Mouse (Mus musculus): ENCODE results near the gene Birc3.
"Not testable (repeated sequence)": the region's sequence is repeated elsewhere in the genome, so short reads cannot be mapped to it uniquely, and the experiment has no call there.

Gene Birc3

DNA sequence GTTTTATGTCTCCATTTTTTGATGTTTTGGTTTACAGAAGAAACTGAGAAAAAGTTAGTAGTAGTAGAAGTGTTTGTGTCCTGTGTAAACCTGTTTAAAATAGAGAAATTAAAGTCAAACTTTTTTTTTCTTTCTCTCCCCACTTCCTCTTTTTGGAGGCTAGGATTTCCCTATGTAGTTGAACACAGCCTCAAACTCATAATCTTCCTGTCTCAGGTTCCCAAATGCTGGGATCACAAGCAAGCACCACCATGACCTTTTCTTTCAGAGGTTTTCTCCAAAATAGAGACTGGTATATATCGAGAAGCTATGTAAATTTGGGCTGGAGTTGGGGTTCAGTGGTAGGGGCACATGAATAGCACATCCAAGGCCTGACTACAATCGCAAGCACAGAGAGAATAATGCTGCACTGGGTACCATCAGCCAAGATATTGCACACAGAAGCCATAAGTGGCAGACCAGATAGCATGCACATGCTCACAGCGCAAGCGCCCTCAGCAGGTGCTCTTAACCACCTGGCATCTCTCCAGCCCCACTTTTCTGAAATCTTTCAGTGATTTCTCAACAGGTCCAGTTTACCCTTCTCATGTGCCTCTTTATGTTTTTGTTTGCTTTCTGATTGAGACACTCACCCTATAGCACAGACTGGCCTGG, 4.0 kb downstream of the Birc3 start:
- DNase-seq (ENCODE audit: extremely low spot score, low spot score), result no peak

- no peak for DNase-seq (ENCODE audit: extremely low spot score, low spot score)
Measured at GRCm38 (mm10) chr9:7867981-7868380, 5.0 kb downstream of the Birc3 start.

DNA sequence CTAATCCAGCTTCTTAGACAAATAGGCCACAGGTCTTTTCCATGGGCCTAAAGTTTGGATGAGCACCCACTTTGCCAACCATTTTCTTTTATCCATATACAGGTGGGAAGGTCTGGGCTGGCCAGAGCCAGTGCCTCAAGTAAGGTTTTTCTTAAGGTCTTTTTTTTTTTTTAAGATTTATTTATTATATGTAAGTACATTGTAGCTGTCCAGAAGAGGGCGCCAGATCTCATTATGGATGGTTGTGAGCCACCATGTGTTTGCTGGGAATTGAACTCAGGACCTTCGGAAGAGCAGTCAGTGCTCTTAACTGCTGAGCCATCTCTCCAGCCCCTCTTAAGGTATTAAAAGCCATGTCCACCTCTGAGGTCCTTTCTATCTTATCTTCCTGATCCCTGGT, 6.0 kb downstream of the Birc3 start:
- not testable (repeated sequence) for DNase-seq (ENCODE audit: extremely low spot score, low spot score)

- no peak for DNase-seq (ENCODE audit: extremely low spot score, low spot score)
Measured at GRCm38 (mm10) chr9:7860976-7861375, 12.0 kb downstream of the Birc3 start.

DNA sequence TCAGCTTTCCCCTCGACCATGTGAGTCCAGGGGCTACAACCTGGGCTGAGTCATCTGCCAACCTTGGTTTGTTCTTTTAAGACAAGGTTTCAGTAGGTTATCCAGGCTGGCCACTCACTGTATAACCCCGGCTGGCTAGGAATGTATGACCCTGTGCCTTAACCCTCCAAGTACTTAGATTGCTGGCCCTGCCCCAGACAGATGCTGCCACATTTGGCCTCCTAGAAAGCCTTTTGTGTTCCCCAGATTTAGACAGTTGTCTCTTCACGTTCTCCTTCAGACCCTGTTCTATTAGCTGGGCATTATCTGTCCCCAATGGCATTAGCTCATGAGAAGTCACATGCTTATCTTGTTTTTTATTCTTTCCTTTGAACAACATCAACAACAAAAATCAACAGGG, 17.1 kb downstream of the Birc3 start:
- no peak for DNase-seq (ENCODE audit: extremely low spot score, low spot score)

GRCm38 (mm10) chr9:7855374-7855773, 17.6 kb downstream of the Birc3 start:
- DNase-seq (ENCODE audit: extremely low spot score, low spot score), result no peak

DNA sequence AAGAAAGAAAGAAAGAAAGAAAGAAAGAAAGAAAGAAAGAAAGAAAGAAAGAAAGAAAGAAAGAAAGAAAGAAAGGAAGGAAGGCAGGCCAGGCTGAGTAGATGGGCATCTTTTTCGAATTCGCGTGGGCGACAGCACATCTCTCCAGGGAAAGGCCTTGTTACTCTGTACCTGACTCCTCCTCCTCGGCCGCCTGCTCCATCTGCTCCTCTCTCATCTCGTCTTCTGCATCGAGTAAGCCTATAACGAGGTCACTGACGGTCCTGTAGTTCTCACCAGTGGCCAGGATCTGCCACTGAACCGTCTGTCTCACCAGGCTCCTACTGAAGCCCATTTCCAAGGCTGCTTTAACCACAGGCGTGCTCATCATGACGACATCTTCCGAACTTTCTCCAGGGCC, 18.8 kb downstream of the Birc3 start:
- DNase-seq (ENCODE audit: extremely low spot score, low spot score), result not testable (repeated sequence)

DNA sequence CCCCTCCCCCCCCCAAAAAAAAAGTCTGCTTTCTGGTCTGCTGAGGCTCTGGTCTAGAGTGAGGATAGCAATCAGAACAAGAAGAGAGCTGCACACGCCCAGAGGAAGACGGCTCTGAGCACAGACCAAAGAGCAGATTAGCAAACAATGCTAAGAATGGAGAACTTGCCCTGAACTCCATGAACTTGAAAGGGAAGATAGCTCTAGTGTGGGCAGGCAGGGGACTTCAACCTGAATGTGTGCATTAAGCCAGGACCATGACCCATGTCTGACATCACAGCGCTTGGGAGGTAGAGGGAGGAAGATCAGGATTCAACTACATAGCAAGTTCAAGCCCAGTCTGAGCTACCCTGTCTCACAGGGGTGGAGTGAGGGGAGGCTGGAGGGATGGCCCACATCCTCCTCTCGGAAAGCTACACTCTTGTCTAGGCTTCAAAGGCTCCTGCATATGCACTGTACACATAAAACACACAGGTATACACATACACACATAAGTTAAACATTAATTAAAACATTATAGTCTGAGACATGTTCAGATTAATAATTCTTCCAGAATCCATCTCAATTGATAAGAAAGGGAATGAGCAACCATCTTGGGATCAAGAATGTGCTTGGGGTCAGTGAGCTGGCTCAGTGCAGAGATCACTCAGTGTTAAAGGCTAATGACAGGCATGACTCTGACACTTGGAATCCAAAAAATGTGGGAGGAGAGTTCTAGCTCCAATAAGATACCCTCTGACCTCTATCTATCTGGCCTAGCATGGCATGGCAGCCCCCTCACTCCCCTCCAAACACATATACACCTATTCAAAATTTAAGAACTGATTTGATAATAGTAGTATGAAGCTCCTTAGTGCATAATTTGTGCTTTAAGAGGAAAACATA, 20.4 kb downstream of the Birc3 start:
- DNase-seq (ENCODE audit: extremely low spot score, low spot score), result no peak

DNA sequence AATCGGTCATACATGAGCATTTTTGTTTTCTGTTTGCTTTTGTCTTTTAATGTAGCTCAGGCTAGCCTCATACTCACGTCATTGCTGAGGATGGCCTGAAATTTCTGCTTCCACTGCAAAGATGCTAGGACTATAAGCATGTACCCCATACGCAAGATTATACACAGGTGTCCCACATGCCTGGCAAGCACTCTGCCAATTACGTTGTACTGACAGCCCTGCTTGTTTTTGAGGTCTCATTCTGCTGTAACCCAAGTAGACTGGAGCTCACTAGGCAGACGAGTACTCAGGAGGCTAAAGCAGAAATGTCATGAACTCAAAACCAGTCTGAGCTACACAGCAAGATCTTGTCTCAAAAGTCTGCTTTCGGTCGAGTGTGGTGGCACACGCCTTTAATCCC, 21.1 kb downstream of the Birc3 start:
- no peak for DNase-seq (ENCODE audit: extremely low spot score, low spot score)

- DNase-seq (ENCODE audit: extremely low spot score, low spot score), result no peak
Measured at GRCm38 (mm10) chr9:7848191-7848590, 24.8 kb downstream of the Birc3 start.

GRCm38 (mm10) chr9:7846667-7847199, 26.3 kb downstream of the Birc3 start:
- DNase-seq (ENCODE audit: extremely low spot score, low spot score), result no peak

DNA sequence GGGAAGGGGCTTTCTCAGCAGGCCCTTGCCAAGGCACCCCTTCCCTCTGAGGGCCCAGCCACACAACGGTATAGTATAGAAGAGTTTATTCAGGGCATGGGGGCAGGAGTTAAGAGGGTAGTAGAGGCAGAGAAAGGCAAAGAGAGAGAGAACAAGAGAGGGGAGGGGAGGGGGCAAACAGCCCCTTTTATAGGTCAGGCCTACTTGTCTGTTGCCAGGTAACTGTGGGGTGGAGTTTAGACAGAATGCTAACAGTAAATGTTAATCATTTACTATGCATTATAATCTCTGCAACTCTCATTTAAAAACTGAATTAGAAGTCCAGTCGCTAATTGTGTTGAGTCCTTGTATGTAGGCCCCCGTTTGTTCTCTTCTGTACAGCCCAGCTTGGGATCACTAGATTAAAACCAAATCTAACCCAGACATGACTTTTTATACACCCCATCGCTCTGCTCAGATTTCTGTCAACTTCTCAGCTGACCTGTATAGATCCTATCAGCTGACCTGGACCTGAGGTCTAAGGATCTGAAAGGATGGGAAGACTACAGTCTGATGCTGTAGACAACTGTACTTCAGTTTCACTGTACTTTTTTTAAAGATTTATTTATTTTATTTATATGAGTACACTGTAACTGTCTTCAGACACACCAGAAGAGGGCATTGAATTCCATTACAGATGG, 27.6 kb downstream of the Birc3 start:
- DNase-seq (ENCODE audit: extremely low spot score, low spot score), result no peak

DNA sequence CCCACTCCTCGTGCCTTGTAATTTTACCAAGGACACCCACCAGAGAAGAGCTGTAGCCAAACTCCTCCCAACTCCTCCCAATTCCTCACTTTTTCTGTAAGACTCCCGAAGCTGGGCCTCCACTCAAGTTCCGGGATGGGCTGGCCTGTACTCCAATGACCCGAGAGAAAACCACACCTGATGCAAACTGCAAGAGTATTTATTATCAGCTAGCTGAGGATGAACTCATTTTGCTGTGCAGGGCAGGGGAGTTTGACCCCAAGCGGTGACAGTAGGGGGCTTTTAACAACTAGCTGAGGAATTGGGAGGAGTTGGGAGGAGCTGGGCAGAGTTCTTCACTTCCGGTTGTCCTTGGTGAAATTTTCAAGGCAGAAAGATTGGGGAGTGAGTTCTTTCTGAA, 31.8 kb downstream of the Birc3 start:
- no peak for DNase-seq (ENCODE audit: extremely low spot score, low spot score)

- DNase-seq (ENCODE audit: extremely low spot score, low spot score), result peak; percentile 57
Measured at GRCm38 (mm10) chr9:7837806-7838440, 35.1 kb downstream of the Birc3 start.

- peak; percentile 96 for DNase-seq (ENCODE audit: extremely low spot score, low spot score)
Measured at GRCm38 (mm10) chr9:7836905-7837805, 35.8 kb downstream of the Birc3 start, which contains the start of gene Birc2. TSS of gene Birc2 (minus strand) at chr9:7837064.

DNA sequence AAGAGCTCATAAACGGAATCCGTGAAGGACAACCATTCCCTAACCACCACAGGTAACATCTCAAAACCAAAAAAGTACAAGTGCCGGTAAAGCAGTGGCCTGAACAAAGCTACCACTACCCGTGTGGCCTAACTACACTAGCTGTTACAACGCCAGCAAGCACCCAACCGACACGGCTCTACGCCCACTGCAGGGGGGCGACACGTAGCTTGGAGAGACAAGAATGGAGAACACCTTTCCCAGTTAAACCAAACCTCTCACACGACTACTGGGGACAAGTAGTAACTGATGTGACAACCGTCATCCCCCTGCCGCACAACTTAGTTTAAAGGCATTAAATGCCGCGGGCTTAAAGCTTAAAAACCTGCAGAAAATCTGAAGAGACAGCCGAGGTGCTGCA, 36.7 kb downstream of the Birc3 start:
- DNase-seq (ENCODE audit: extremely low spot score, low spot score), result no peak

DNA sequence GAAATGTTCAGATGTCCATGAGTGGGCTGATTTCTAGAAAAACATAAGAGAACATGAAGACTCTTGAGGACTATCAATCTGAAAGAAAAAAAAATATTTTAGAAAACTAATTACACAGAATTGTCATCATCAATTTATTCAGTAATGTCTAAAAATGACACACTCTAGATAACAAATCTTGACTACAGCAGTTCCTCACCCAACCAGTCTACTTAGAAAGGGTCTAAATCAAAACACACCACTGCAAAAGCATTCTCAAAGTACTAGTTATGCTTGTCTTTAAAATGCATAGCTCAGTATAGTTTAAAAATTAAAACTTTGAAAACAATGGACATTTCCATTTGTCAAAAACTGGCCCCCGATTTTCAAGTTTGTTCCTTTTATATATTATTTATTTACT, 37.7 kb downstream of the Birc3 start:
- no peak for DNase-seq (ENCODE audit: extremely low spot score, low spot score)

DNA sequence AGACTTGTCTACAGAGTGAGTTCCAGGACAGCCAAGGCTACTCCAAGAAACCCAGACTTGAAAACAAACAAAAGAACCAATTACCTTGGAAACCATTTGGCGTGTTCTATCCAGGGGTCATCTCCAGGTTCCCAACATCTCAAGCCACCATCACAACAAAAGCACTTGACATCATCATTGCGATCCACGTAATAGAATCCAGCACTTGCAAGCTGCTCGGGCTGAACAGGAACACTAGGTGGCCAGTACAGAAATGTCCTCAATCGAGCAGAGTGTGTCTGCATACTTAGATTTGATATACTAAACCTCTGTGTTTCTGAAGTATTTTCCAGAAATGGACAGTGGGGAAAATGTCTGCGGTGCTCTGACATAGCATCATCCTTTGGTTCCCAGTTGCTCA, 39.6 kb downstream of the Birc3 start:
- DNase-seq (ENCODE audit: extremely low spot score, low spot score), result no peak

- DNase-seq (ENCODE audit: extremely low spot score, low spot score), result peak; percentile 6
Measured at GRCm38 (mm10) chr9:7829531-7830528, 43.2 kb downstream of the Birc3 start.

All from neural tube, embryonic 10.5 days (tissue).